Comparison of ENCODE assay signal across 9 mouse cellular contexts in the genomic region with DNA sequence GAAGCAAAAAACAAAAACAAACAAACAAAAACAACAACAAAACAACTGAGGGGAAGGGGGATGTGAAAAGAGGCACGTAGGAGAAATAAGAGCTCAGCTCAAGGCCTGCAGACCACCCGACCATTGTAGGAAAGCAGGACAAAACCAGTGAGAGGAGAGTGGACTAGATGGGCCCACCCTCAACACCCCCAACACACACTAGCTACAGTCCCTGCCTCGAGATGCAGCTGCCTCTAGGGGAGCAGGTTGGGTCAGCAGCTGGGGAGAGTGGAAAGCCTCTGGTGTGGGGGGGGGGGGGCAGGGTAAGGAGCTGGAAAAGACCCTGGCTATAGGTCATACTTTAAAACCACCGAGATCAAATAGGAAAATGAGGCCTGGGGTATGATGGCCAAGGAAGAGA. TPM values are rescaled to one million over a fixed set of nuclear protein-coding genes. Genes with fewer than 3 reads are reported as not detected.
DNase-seq lines count a peak whose midpoint lies in the region; ATAC-seq lines count a peak whose summit lies in the region.
"Had no signal": no experiment of that assay in that cellular context is flagged by ENCODE, and none has a peak within 500 bp of the region (broad histone marks: within the 10 kb centered on the region; RNA-seq: fewer than 3 reads in every experiment).

No protein-coding gene starts in this region.

- 14% methylated on average over 4 of the region's 4 CpGs for WGBS in lung, embryonic 15.5 days
- 0% methylated on average over 4 of the region's 4 CpGs for WGBS in hindbrain, embryonic 10.5 days
- WGBS in midbrain, embryonic 11.5 days, result 1% methylated on average over 4 of the region's 4 CpGs

- H3K9ac ChIP-seq in lung, embryonic 15.5 days, result peak overlapping the region; percentile 77; the same call in 1 of the 2 replicates
- H3K9ac ChIP-seq in midbrain, embryonic 11.5 days (ENCODE audit: low read length), result peak overlapping the region; percentile 98

- no peak for ATAC-seq in lung, embryonic 15.5 days (ENCODE audit: borderline replicate concordance, extremely low read depth, low FRiP score, low TSS enrichment)
- no peak for ATAC-seq in midbrain, embryonic 11.5 days (ENCODE audit: low FRiP score)
- no peak for ATAC-seq in activated CD4-positive, CD25-positive, alpha-beta regulatory T cell, adult 4 months

- peak overlapping the region; percentile 62 for H3K4me3 ChIP-seq in lung, embryonic 15.5 days
- peak overlapping the region; percentile 96 for H3K4me3 ChIP-seq in hindbrain, embryonic 10.5 days
- H3K4me3 ChIP-seq in midbrain, embryonic 11.5 days (ENCODE audit: low read depth, low read length), result peak overlapping the region; percentile 86
- H3K4me3 ChIP-seq: erythroblast, embryonic 14.5 days had no signal

- H3K36me3 ChIP-seq in lung, embryonic 15.5 days, result no peaks in the 10 kb centered on the region
- peaks cover 15% of the 10 kb centered on the region for H3K36me3 ChIP-seq in hindbrain, embryonic 10.5 days
- no peaks in the 10 kb centered on the region for H3K36me3 ChIP-seq in midbrain, embryonic 11.5 days (ENCODE audit: control insufficient read depth, insufficient read depth, low read length)

- DNase-seq in lung, postnatal 10 days, result no peak
- no peak for DNase-seq in hindbrain, embryonic 10.5 days (ENCODE audit: low spot score)
- no peak for DNase-seq in midbrain, embryonic 11.5 days (ENCODE audit: low spot score, missing footprints)
- DNase-seq in spleen, postnatal 4 days (ENCODE audit: low spot score in 2 of 2), result no peak
- no peak for DNase-seq in adrenal gland, postnatal 14 days
- DNase-seq: thymus, postnatal 14 days had no signal

- H3K4me2 ChIP-seq in lung, embryonic 15.5 days, result peak overlapping the region; percentile 88
- H3K4me2 ChIP-seq in midbrain, embryonic 11.5 days, result peak overlapping the region; percentile 93

- H3K9me3 ChIP-seq in lung, embryonic 15.5 days, result no peaks in the 10 kb centered on the region
- H3K9me3 ChIP-seq in hindbrain, embryonic 10.5 days, result no peaks in the 10 kb centered on the region
- H3K9me3 ChIP-seq in midbrain, embryonic 11.5 days (ENCODE audit: control insufficient read depth, low read length), result no peaks in the 10 kb centered on the region

- H3K27me3 ChIP-seq in lung, embryonic 15.5 days, result no peaks in the 10 kb centered on the region
- peaks cover 14% of the 10 kb centered on the region; the same call in 1 of the 2 replicates for H3K27me3 ChIP-seq in hindbrain, embryonic 10.5 days (ENCODE audit: insufficient read depth, poor library complexity, severe bottlenecking)
- H3K27me3 ChIP-seq in midbrain, embryonic 11.5 days (ENCODE audit: control insufficient read depth, insufficient read depth, low read length), result no peaks in the 10 kb centered on the region

- H3K27ac ChIP-seq in lung, embryonic 15.5 days, result peak overlapping the region; percentile 98
- peak overlapping the region; percentile 99 for H3K27ac ChIP-seq in hindbrain, embryonic 10.5 days
- peak overlapping the region; percentile 100 for H3K27ac ChIP-seq in midbrain, embryonic 11.5 days (ENCODE audit: low read depth, low read length)

- H3K4me1 ChIP-seq in lung, embryonic 15.5 days, result peaks cover 68% of the 10 kb centered on the region
- peaks cover 73% of the 10 kb centered on the region for H3K4me1 ChIP-seq in hindbrain, embryonic 10.5 days (replicated peaks)
- H3K4me1 ChIP-seq in midbrain, embryonic 11.5 days (ENCODE audit: control insufficient read depth, insufficient read depth, low read length), result peaks cover 32% of the 10 kb centered on the region

RNA-seq across cellular contexts. Expression of a gene that starts 1.8 kb away (rescaled TPM):
- 46.8 and 51.9 TPM in 2 replicates for polyA plus RNA-seq in lung, embryonic 15.5 days (2015; fragmentation: Nextera tagmentation; extraction: Ambion mirVana)
- polyA plus RNA-seq in hindbrain, embryonic 10.5 days (2016; fragmentation: Nextera tagmentation; extraction: Ambion mirVana), result 134 and 184 TPM in 2 replicates
- 78.4 and 92.1 TPM in 2 replicates for polyA plus RNA-seq in midbrain, embryonic 11.5 days (2014; fragmentation: Nextera tagmentation; extraction: Ambion mirVana)
- 36.3 and 36.4 TPM in 2 replicates for total RNA-seq in adrenal gland, postnatal 14 days (2021)
- under 1 TPM; 0.66 to 0.71 TPM for polyA plus RNA-seq in activated CD4-positive, CD25-positive, alpha-beta regulatory T cell, adult 4 months (2017; shearing (Covaris generic))
- polyA plus RNA-seq: erythroblast, embryonic 14.5 days had no signal

RNA-seq across cellular contexts. Expression of a gene that starts 29.1 kb away (rescaled TPM):
- 48.8 and 49.9 TPM in 2 replicates for polyA plus RNA-seq in lung, embryonic 15.5 days (2015; fragmentation: Nextera tagmentation; extraction: Ambion mirVana)
- 45.7 and 56.5 TPM in 2 replicates for polyA plus RNA-seq in hindbrain, embryonic 10.5 days (2016; fragmentation: Nextera tagmentation; extraction: Ambion mirVana)
- 39.3 TPM in 2 replicates for polyA plus RNA-seq in midbrain, embryonic 11.5 days (2014; fragmentation: Nextera tagmentation; extraction: Ambion mirVana)
- 24.3 and 24.7 TPM in 2 replicates for total RNA-seq in adrenal gland, postnatal 14 days (2021)
- 10 to 100 TPM; 11.5 to 30.4 TPM for polyA plus RNA-seq in activated CD4-positive, CD25-positive, alpha-beta regulatory T cell, adult 4 months (2017; shearing (Covaris generic))

RNA-seq across cellular contexts. Expression of a gene that starts 35.2 kb away (rescaled TPM):
- 20.7 and 22.4 TPM in 2 replicates for polyA plus RNA-seq in lung, embryonic 15.5 days (2015; fragmentation: Nextera tagmentation; extraction: Ambion mirVana)
- polyA plus RNA-seq in hindbrain, embryonic 10.5 days (2016; fragmentation: Nextera tagmentation; extraction: Ambion mirVana), result 16.7 and 17.4 TPM in 2 replicates
- polyA plus RNA-seq in midbrain, embryonic 11.5 days (2014; fragmentation: Nextera tagmentation; extraction: Ambion mirVana), result 9.8 and 10.5 TPM in 2 replicates
- total RNA-seq in adrenal gland, postnatal 14 days (2021), result 49.6 and 52.0 TPM in 2 replicates
- 10 to 100 TPM in 1 of 2 experiments, 1 to 10 TPM in 1; 9.3 to 11.8 TPM for polyA plus RNA-seq in activated CD4-positive, CD25-positive, alpha-beta regulatory T cell, adult 4 months (2017; shearing (Covaris generic))

RNA-seq across cellular contexts. Expression of a gene that starts 59.1 kb away (rescaled TPM):
- 1.2 and 1.3 TPM in 2 replicates for polyA plus RNA-seq in lung, embryonic 15.5 days (2015; fragmentation: Nextera tagmentation; extraction: Ambion mirVana)
- 0.08 and 0.10 TPM in 2 replicates for polyA plus RNA-seq in hindbrain, embryonic 10.5 days (2016; fragmentation: Nextera tagmentation; extraction: Ambion mirVana)
- 0.14 TPM in 1 of 2 replicates, not detected in the other for polyA plus RNA-seq in midbrain, embryonic 11.5 days (2014; fragmentation: Nextera tagmentation; extraction: Ambion mirVana)
- not detected in 2 replicates for total RNA-seq in adrenal gland, postnatal 14 days (2021)
- polyA plus RNA-seq in activated CD4-positive, CD25-positive, alpha-beta regulatory T cell, adult 4 months (2017; shearing (Covaris generic)), result under 1 TPM in 1 of 2 experiments, not detected in 1; 0.36 TPM
- polyA plus RNA-seq: erythroblast, embryonic 14.5 days had no signal

Comparison
In these comparisons a context has a peak if more than half of its experiments do, and no peak if none do; other contexts are left out.
1. RNA of a gene that starts 1.8 kb away (polyA plus RNA-seq): 134 to 184 TPM in hindbrain, embryonic 10.5 days, 78.4 to 92.1 TPM in midbrain, embryonic 11.5 days and 46.8 to 51.9 TPM in lung, embryonic 15.5 days; 0.66 to 0.71 TPM in activated CD4-positive, CD25-positive, alpha-beta regulatory T cell, adult 4 months; every median in the first group is over 10 times any median in the second.
2. Peak in every context shown above with its lines, with median percentiles within 50 percentile points of each other: H3K27ac ChIP-seq and H3K4me3 ChIP-seq.